Comparison of ENCODE assay signal across 9 mouse cellular contexts in genomic region chr2:3228475-3228874, GRCm38 (mm10). TPM values are rescaled to one million over a fixed set of nuclear protein-coding genes. Genes with fewer than 3 reads are reported as not detected.
DNase-seq lines count a peak whose midpoint lies in the region; ATAC-seq and TF ChIP-seq lines count a peak whose summit lies in the region.
"Had no signal": no experiment of that assay in that cellular context is flagged by ENCODE, and none has a peak within 500 bp of the region (broad histone marks: within the 10 kb centered on the region; RNA-seq: fewer than 3 reads in every experiment).

No protein-coding gene starts in this region.

- H3K27ac ChIP-seq in forebrain, embryonic 16.5 days (ENCODE audit: low read length): no peak overlapping the region
- H3K27ac ChIP-seq in liver, postnatal 0 days (ENCODE audit: low read depth): no peak overlapping the region
- H3K27ac ChIP-seq: embryonic facial prominence, embryonic 13.5 days; liver, embryonic 15.5 days had no signal

- H3K4me2 ChIP-seq in forebrain, embryonic 16.5 days (ENCODE audit: low read length): no peak overlapping the region
- no peak overlapping the region for H3K4me2 ChIP-seq in liver, postnatal 0 days (ENCODE audit: low read depth, low read length)
- H3K4me2 ChIP-seq: embryonic facial prominence, embryonic 13.5 days; liver, embryonic 15.5 days had no signal

- intact Hi-C loops in heart, postnatal 10 days (cut with DNase I): loop anchor here (5.0 kb wide), 1 partner anchor 99 kb away; no protein-coding TSS in a partner anchor

- no peak for TF ChIP-seq EP300 in liver, postnatal 0 days (IDR thresholded peaks at IDR 0.05; ENCODE audit: low read depth)

- H3K36me3 ChIP-seq in forebrain, embryonic 16.5 days (ENCODE audit: control insufficient read depth, insufficient read depth): peaks cover 7% of the 10 kb centered on the region; the same call in 1 of the 2 replicates
- H3K36me3 ChIP-seq in liver, postnatal 0 days (replicated peaks; ENCODE audit: insufficient read depth, low read length): no peaks in the 10 kb centered on the region
- H3K36me3 ChIP-seq: liver, embryonic 15.5 days had no signal

- DNase-seq in heart, postnatal 10 days: peak; percentile 26 to 41
- DNase-seq in heart, adult 8-10 months (ENCODE audit: low spot score): no peak
- peak; percentile 54 for DNase-seq in NIH3T3 (ENCODE audit: low read depth)
- DNase-seq in liver, postnatal 0 days: no peak
- DNase-seq in spleen, adult 18-20 months: no peak

- WGBS in forebrain, embryonic 16.5 days: 75% methylated on average over 4 of the region's 4 CpGs
- WGBS in liver, postnatal 0 days (ENCODE audit: insufficient replicate concordance): 73% methylated on average over 4 of the region's 4 CpGs

- H3K27me3 ChIP-seq in forebrain, embryonic 16.5 days (replicated peaks; ENCODE audit: control insufficient read depth, insufficient read depth, low read length): no peaks in the 10 kb centered on the region
- H3K27me3 ChIP-seq in liver, postnatal 0 days (ENCODE audit: insufficient read depth, low read length): no peaks in the 10 kb centered on the region
- H3K27me3 ChIP-seq: embryonic facial prominence, embryonic 13.5 days; liver, embryonic 15.5 days had no signal

- no peak overlapping the region for H3K4me3 ChIP-seq in forebrain, embryonic 16.5 days (replicated peaks; ENCODE audit: low read length)
- no peak overlapping the region for H3K4me3 ChIP-seq in liver, postnatal 0 days (ENCODE audit: low read depth, low read length)
- H3K4me3 ChIP-seq: embryonic facial prominence, embryonic 13.5 days; liver, embryonic 15.5 days had no signal

- H3K4me1 ChIP-seq in forebrain, embryonic 16.5 days (replicated peaks; ENCODE audit: control insufficient read depth, insufficient read depth, low read length): no peaks in the 10 kb centered on the region
- H3K4me1 ChIP-seq in liver, postnatal 0 days (ENCODE audit: insufficient read depth): no peaks in the 10 kb centered on the region
- H3K4me1 ChIP-seq: embryonic facial prominence, embryonic 13.5 days; liver, embryonic 15.5 days had no signal

- no peaks in the 10 kb centered on the region for H3K9me3 ChIP-seq in forebrain, embryonic 16.5 days (ENCODE audit: control insufficient read depth, low read length)
- no peaks in the 10 kb centered on the region for H3K9me3 ChIP-seq in liver, postnatal 0 days (ENCODE audit: low read length)
- H3K9me3 ChIP-seq: embryonic facial prominence, embryonic 13.5 days; liver, embryonic 15.5 days had no signal

- TF ChIP-seq CTCF in liver, postnatal 0 days (IDR thresholded peaks at IDR 0.05; ENCODE audit: low read depth): peak; percentile 33; the same call in 1 of the 2 replicates

- peak; percentile 55; the same call in 1 of the 2 replicates for ATAC-seq in forebrain, embryonic 16.5 days
- no peak for ATAC-seq in liver, postnatal 0 days
- no peak for ATAC-seq in erythroid progenitor cell, adult 5-6 weeks (replicated peaks; ENCODE audit: low FRiP score, poor library complexity, severe bottlenecking)

- H3K9ac ChIP-seq in forebrain, embryonic 16.5 days (replicated peaks; ENCODE audit: low read depth, low read length): no peak overlapping the region
- no peak overlapping the region for H3K9ac ChIP-seq in liver, postnatal 0 days (replicated peaks)
- H3K9ac ChIP-seq: embryonic facial prominence, embryonic 13.5 days; liver, embryonic 15.5 days had no signal

RNA-seq across cellular contexts. Expression of gene Nmt2, which starts 55.5 kb away (rescaled TPM):
- 10 to 100 TPM; 15.3 to 17.6 TPM for total RNA-seq in heart, postnatal 10 days (2021)
- total RNA-seq in heart, adult 8-10 months (2022): 1 to 10 TPM; 7.2 to 9.2 (median 7.6) TPM
- polyA plus RNA-seq in forebrain, embryonic 16.5 days (2015; fragmentation: Nextera tagmentation; extraction: Ambion mirVana): 119 and 126 TPM in 2 replicates
- polyA plus RNA-seq in liver, postnatal 0 days (2015; fragmentation: Nextera tagmentation; extraction: Ambion mirVana): 17.1 and 17.4 TPM in 2 replicates
- total RNA-seq in erythroid progenitor cell, adult 5-6 weeks (2015; ENCODE audit: low replicate concordance): 9.7 and 11.7 TPM in 2 replicates
- 13.8 and 15.3 TPM in 2 replicates for total RNA-seq in erythroid progenitor cell, adult 5-6 weeks (2017; ENCODE audit: low replicate concordance)

Comparison
In these comparisons a context has a peak if more than half of its experiments do, and no peak if none do; other contexts are left out.
1. DNase-seq: peak in heart, postnatal 10 days (2 of 2) and NIH3T3 (single experiment); none in heart, adult 8-10 months (single experiment), liver, postnatal 0 days (single experiment) and spleen, adult 18-20 months (0 of 2).